Mouse (Mus musculus) left cerebral cortex, postnatal 14 days (tissue): ENCODE measurements around the gene Tshz3. TPM values are rescaled to one million over a fixed set of nuclear protein-coding genes. Genes with fewer than 3 reads are reported as not detected.

Experiments used
- DNase-seq, 2 experiments: peaks; one replicate each; pipeline ENCODE4 v3.0.0; 2021 to 2022; ENCODE audit warnings: low spot score in 2 of 2, mixed read lengths in 1 of 2
- intact Hi-C: fragments of 180-260 bp; cut with DNase I; formaldehyde crosslinking; loops from one replicate; pipeline ENCODE4 v1.15.1; 2025
- total RNA-seq, 2 experiments: library from RNA; stranded (reverse); gene quantifications; 2 replicates each; pipeline ENCODE4 v1.2.3; 2021

The Tshz3 gene
- total RNA-seq, 2 experiments from 2014 or later = 47.1 to 49.6 TPM

- no peak for DNase-seq
- intact Hi-C loops = loop anchor here (5.0 to 10.0 kb wide), 4 partner anchors 360 to 793 kb away; no protein-coding TSS in a partner anchor
Measured at GRCm38 (mm10) chr7:36695276-36695675, 2.6 kb upstream of the Tshz3 start.

- intact Hi-C loops = loop anchor here (5.0 to 10.0 kb wide), 4 partner anchors 361 to 794 kb away; no protein-coding TSS in a partner anchor
- no peak for DNase-seq
Measured at GRCm38 (mm10) chr7:36695791-36696241, 2.1 kb upstream of the Tshz3 start.

GRCm38 (mm10) chr7:36696406-36697117, 1.4 kb upstream of the Tshz3 start:
- DNase-seq = peak in 1 of 2 experiments; percentile 64
- intact Hi-C loops = loop anchor here (5.0 to 10.0 kb wide), 4 partner anchors 362 to 794 kb away; no protein-coding TSS in a partner anchor

GRCm38 (mm10) chr7:36697118-36697855, 631 bp upstream of the Tshz3 start:
- no peak for DNase-seq
- intact Hi-C loops = loop anchor here (5.0 to 10.0 kb wide), 4 partner anchors 362 to 795 kb away; no protein-coding TSS in a partner anchor

- no peak for DNase-seq
- intact Hi-C loops = loop anchor here (5.0 to 10.0 kb wide), 4 partner anchors 364 to 796 kb away; no protein-coding TSS in a partner anchor
Measured at GRCm38 (mm10) chr7:36698589-36698946, 650 bp downstream of the Tshz3 start.

DNA sequence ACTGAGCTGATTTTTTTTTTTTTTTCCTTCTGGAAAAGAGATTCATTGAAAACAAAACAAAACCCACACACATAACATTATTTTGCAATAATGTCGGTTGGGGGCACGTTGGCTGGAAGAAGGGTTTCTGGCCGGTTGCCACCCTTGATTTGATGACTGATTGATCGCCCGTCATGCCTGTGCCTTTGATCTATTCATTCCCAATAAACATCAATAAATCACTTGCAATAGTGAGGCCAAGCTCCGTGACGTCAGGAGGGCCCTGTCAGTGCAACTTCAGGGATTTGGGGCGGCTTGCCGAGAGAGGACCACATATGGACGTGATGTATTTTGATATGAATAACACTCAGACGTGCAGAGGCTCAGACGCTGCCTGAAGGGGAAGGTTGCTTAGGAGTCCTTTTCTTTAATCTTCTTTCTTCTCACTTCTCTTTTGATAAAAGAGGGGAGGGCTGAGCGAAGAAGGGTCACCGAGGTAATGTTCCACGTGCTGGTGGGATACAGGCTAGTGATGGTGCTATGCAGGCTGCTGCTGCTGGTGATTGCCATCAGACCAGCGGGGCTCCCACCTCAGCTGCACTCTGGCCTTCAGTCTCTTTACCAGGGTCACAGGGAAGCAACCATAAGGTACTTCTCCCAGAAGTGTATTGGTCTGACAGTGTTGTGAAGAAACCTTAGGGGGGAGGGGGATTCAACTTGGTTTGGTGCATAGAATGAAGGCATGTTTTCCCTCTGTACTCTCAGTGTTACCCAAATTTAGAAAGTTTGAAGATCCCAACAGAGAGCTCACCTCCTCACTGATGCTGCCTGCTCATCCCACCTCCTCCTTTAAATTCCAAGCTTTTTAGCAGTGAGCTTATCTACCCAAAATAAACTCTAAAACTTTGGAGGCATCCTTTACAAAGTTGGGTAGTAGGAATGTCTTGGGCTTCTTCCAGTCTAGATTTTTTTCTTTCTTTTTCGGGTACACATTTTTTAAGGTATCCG, 1.4 kb downstream of the Tshz3 start:
- no peak for DNase-seq
- intact Hi-C loops = loop anchor here (5.0 to 10.0 kb wide), 4 partner anchors 364 to 797 kb away; no protein-coding TSS in a partner anchor

- no peak for DNase-seq
- intact Hi-C loops = no loop called here
Measured at GRCm38 (mm10) chr7:36706636-36707035, 8.7 kb downstream of the Tshz3 start.

GRCm38 (mm10) chr7:36707266-36707665, 9.3 kb downstream of the Tshz3 start:
- intact Hi-C loops = no loop called here
- DNase-seq = no peak

DNA sequence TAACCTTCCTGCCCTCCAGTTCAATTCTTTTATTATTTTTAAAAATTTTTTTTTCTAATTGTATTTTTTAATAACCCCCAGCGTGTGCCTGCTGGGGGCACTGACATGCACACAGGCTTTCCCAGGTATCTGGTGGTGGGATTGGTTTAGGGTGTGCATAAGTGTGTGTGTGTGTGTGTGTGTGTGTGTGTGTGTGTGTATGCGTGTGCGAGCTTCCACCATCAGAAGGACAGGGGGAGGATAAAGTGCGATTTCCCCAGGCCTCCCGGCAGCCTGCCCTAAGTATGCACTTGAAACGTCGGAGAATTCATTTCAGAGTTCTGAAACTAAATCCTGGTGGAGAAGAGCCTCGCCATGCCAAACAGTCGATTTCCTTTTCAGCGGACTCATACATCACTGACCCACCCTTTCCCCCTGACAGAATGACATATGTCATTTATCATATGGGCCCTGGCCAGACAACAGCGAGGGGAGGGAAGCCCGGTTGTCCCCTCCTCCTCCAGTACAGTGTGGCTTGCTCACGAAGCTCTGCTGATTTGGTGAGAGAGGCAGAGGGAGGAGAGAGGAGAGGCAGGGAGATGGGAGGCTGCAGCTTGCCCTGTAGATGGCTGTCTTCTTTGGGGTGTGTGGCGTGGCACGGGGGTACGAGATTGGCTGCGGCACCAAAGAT, 9.9 kb downstream of the Tshz3 start:
- no peak for DNase-seq
- intact Hi-C loops = no loop called here

- intact Hi-C loops = no loop called here
- no peak for DNase-seq
Measured at GRCm38 (mm10) chr7:36708823-36709222, 10.9 kb downstream of the Tshz3 start.

DNA sequence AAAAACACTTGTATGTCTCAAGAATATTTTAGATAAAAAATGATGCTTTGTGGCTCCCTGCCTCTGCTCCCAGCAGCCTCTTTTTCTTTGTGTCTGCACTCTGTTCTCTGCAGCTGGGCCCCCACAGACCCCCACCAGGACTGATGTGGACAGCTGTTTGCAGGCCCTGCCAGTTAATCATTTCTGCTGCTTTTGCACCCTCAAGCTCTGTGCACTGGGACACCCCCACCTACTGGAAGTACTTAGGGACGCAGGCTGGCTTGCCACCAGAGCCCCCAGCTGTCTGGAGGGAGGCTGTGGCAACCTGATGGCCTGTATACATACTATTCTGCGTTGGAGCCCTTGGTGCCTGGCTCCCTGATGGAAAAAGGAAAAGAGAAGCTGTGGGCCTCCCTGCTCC, 11.3 kb downstream of the Tshz3 start:
- peak in 1 of 2 experiments; percentile 37 for DNase-seq
- intact Hi-C loops = no loop called here

- no peak for DNase-seq
- intact Hi-C loops = no loop called here
Measured at GRCm38 (mm10) chr7:36709974-36710373, 12.1 kb downstream of the Tshz3 start.

GRCm38 (mm10) chr7:36710387-36710786, 12.5 kb downstream of the Tshz3 start:
- DNase-seq = no peak
- intact Hi-C loops = no loop called here

DNA sequence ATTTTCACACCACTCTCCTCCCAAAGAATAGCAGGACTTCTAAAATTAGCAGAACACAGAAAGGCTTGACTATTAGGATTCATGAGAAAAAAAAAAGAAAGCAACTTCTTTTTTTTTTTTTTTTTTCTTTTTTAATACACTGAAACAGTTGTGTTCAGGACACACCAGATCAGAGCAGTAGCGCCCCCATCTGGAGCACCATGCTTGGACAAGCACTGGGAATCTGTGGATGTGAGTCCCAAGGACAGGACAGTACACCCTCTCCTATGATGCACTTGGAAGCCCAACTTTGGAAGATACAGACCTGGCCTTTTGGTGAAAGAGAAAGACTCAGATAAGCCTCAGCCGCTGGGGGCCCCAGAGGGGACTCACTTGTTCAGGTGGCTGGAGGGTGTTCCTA, 13.8 kb downstream of the Tshz3 start:
- intact Hi-C loops = no loop called here
- DNase-seq = peak in 1 of 2 experiments; percentile 59

DNA sequence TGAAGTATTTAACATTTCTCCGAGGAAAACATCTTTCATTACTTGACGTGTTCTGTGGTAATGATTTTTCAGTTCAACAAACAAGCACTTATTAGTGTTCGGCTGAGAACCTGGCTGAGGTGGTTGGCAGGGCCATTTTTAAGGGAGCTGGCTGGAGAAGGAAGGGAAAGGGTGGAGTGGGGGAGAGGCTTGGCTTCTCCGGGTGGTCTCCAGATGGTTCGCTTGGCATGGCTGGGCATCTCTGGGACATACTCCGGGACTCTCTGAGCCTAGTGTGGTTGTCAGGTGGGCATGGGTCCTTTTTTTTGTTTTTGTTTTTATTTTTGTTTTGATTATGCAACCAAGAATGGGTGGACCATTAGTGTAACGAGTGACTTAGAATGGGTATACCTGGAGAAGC, 16.4 kb downstream of the Tshz3 start:
- intact Hi-C loops = no loop called here
- no peak for DNase-seq

GRCm38 (mm10) chr7:36717192-36717591, 19.3 kb downstream of the Tshz3 start:
- intact Hi-C loops = loop anchor here (5.0 kb wide), 1 partner anchor 625 kb away; no protein-coding TSS in a partner anchor
- DNase-seq = peak; percentile 49 to 69

DNA sequence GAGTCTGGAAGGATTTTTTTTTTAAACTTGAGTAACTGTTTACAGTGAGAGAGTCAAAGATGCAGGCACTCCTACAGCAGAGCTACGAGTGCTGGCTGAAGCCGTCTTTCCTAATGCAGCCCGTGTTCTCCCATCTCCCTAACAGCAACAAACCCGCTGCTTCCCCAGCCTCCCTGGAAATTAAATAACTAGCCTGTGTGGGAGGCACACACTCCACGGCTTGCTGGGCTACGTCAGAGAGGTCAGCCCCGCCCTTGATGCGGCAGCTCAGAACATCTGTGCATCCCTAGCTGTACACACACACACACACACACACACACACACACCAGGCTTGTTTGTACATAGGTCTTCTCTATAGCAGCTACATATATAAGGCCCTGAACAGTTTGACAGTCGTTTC, 22.9 kb downstream of the Tshz3 start:
- DNase-seq = no peak
- intact Hi-C loops = no loop called here

GRCm38 (mm10) chr7:36736303-36737050, 38.6 kb downstream of the Tshz3 start:
- DNase-seq = peak in 1 of 2 experiments; percentile 44
- intact Hi-C loops = loop anchor here (5.0 kb wide), 1 partner anchor 606 kb away; no protein-coding TSS in a partner anchor
